32 mouse cellular contexts compared by ENCODE assay signal in genomic region chr13:79053428-79053827, GRCm38 (mm10).
"Had no signal": no experiment of that assay in that cellular context is flagged by ENCODE, and none has a peak within 500 bp of the region (broad histone marks: within the 10 kb centered on the region; RNA-seq: fewer than 3 reads in every experiment).

No protein-coding gene starts in this region.

- H3K27me3 ChIP-seq: limb, embryonic 12.5 days; limb, embryonic 13.5 days; limb, embryonic 15.5 days; liver, embryonic 12.5 days; liver, embryonic 13.5 days; liver, embryonic 15.5 days; lung, embryonic 15.5 days; megakaryocyte, embryonic 14.5 days; midbrain, embryonic 12.5 days; midbrain, embryonic 13.5 days; midbrain, embryonic 15.5 days; neural tube, embryonic 12.5 days had no signal

- H3K9ac ChIP-seq: limb, embryonic 12.5 days; limb, embryonic 13.5 days; limb, embryonic 15.5 days; liver, embryonic 12.5 days; liver, embryonic 13.5 days; liver, embryonic 14.5 days; liver, embryonic 15.5 days; liver, postnatal 0 days; lung, embryonic 14.5 days; lung, embryonic 15.5 days; midbrain, embryonic 12.5 days; midbrain, embryonic 13.5 days; midbrain, embryonic 15.5 days; neural tube, embryonic 12.5 days had no signal

- H3K9me3 ChIP-seq: limb, embryonic 10.5 days; limb, embryonic 12.5 days; limb, embryonic 13.5 days; limb, embryonic 15.5 days; liver, embryonic 12.5 days; liver, embryonic 13.5 days; liver, embryonic 15.5 days; lung, embryonic 15.5 days; megakaryocyte, embryonic 14.5 days; midbrain, embryonic 10.5 days; midbrain, embryonic 12.5 days; midbrain, embryonic 13.5 days; midbrain, embryonic 15.5 days; neural tube, embryonic 12.5 days had no signal

- ATAC-seq: liver, embryonic 12.5 days; liver, postnatal 0 days; lung, postnatal 0 days; midbrain, embryonic 13.5 days; midbrain, embryonic 15.5 days; midbrain, embryonic 16.5 days had no signal

- H3K36me3 ChIP-seq: limb, embryonic 10.5 days; limb, embryonic 12.5 days; limb, embryonic 13.5 days; limb, embryonic 15.5 days; liver, embryonic 12.5 days; liver, embryonic 13.5 days; liver, embryonic 15.5 days; lung, embryonic 15.5 days; midbrain, embryonic 10.5 days; midbrain, embryonic 12.5 days; midbrain, embryonic 13.5 days; midbrain, embryonic 15.5 days; neural tube, embryonic 12.5 days had no signal

- H3K4me1 ChIP-seq: limb, embryonic 10.5 days; limb, embryonic 12.5 days; limb, embryonic 13.5 days; limb, embryonic 15.5 days; liver, embryonic 12.5 days; liver, embryonic 13.5 days; liver, embryonic 15.5 days; lung, embryonic 15.5 days; megakaryocyte, embryonic 14.5 days; midbrain, embryonic 10.5 days; midbrain, embryonic 12.5 days; midbrain, embryonic 15.5 days; neural tube, embryonic 12.5 days had no signal

- H3K4me2 ChIP-seq: limb, embryonic 12.5 days; limb, embryonic 13.5 days; limb, embryonic 15.5 days; liver, embryonic 11.5 days; liver, embryonic 12.5 days; liver, embryonic 13.5 days; liver, embryonic 15.5 days; lung, embryonic 14.5 days; lung, embryonic 15.5 days; midbrain, embryonic 11.5 days; midbrain, embryonic 12.5 days; midbrain, embryonic 13.5 days; midbrain, embryonic 15.5 days; neural tube, embryonic 12.5 days had no signal

- DNase-seq: left cerebral cortex, postnatal 4 days; liver; liver, embryonic 13.5 days; liver, postnatal 0 days; lung, adult 18-20 months; lung, adult 2 months; lung, embryonic 14.5 days; lung, postnatal 10 days; lung, postnatal 14 days; lung, postnatal 36 days; lung, postnatal 4 days; midbrain, embryonic 14.5 days had no signal

- H3K4me3 ChIP-seq: limb, embryonic 10.5 days; limb, embryonic 12.5 days; limb, embryonic 13.5 days; limb, embryonic 15.5 days; liver, embryonic 12.5 days; liver, embryonic 13.5 days; liver, embryonic 15.5 days; lung, embryonic 15.5 days; megakaryocyte, embryonic 14.5 days; midbrain, embryonic 10.5 days; midbrain, embryonic 12.5 days; midbrain, embryonic 13.5 days; midbrain, embryonic 15.5 days; myocyte; neural tube, embryonic 12.5 days had no signal

- H3K27ac ChIP-seq: limb, embryonic 10.5 days; limb, embryonic 12.5 days; limb, embryonic 13.5 days; limb, embryonic 15.5 days; liver, embryonic 12.5 days; liver, embryonic 13.5 days; liver, embryonic 14.5 days; liver, embryonic 15.5 days; lung, embryonic 15.5 days; macrophage; midbrain, embryonic 10.5 days; midbrain, embryonic 12.5 days; midbrain, embryonic 13.5 days; midbrain, embryonic 15.5 days; neural tube, embryonic 12.5 days had no signal
